9 mouse cellular contexts compared by ENCODE assay signal in the genomic region with DNA sequence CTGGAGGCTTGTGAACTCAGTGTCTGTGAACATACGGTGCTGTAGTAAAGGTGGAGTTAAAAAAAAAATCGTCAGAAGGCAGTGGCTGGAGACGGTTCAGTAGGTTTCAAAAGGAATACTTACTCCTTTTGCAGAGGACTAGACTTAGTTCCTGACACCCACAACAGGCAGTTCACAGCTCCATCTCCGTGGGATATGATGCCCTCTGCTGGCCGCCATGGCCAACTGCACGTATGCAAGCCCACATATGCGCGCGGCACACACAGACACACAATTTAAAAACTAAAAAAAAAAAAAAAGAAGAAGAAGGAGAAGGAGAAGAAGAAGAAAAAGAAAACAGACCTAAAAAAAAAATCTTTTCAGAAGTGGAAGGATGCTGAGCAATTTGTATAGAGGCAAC. TPM values are rescaled to one million over a fixed set of nuclear protein-coding genes. Genes with fewer than 3 reads are reported as not detected.
DNase-seq lines count a peak whose midpoint lies in the region; ATAC-seq and TF ChIP-seq lines count a peak whose summit lies in the region.
"Had no signal": no experiment of that assay in that cellular context is flagged by ENCODE, and none has a peak within 500 bp of the region (broad histone marks: within the 10 kb centered on the region; RNA-seq: fewer than 3 reads in every experiment).

No protein-coding gene starts in this region.

- WGBS in forebrain, embryonic 10.5 days: 51% methylated on average over 9 of the region's 9 CpGs
- 48% methylated on average over 9 of the region's 9 CpGs for WGBS in forebrain, embryonic 15.5 days
- 45% methylated on average over 9 of the region's 9 CpGs for WGBS in kidney, postnatal 0 days

- H3K27me3 ChIP-seq in forebrain, embryonic 10.5 days (ENCODE audit: poor library complexity, severe bottlenecking): no peaks in the 10 kb centered on the region; the same call in 1 of the 2 replicates
- no peaks in the 10 kb centered on the region for H3K27me3 ChIP-seq in forebrain, embryonic 15.5 days
- no peaks in the 10 kb centered on the region for H3K27me3 ChIP-seq in C2C12 (ENCODE audit: control insufficient read depth, insufficient read depth, insufficient read length)
- H3K27me3 ChIP-seq in kidney, postnatal 0 days (ENCODE audit: insufficient read depth, low read length): no peaks in the 10 kb centered on the region
- H3K27me3 ChIP-seq: Patski had no signal

- no peak overlapping the region for H3K27ac ChIP-seq in forebrain, embryonic 10.5 days
- no peak overlapping the region for H3K27ac ChIP-seq in forebrain, embryonic 15.5 days (replicated peaks)
- H3K27ac ChIP-seq in kidney, postnatal 0 days: no peak overlapping the region

- H3K4me1 ChIP-seq in forebrain, embryonic 10.5 days: peaks cover 14% of the 10 kb centered on the region; the same call in 1 of the 2 replicates
- H3K4me1 ChIP-seq in forebrain, embryonic 15.5 days: no peaks in the 10 kb centered on the region
- no peaks in the 10 kb centered on the region for H3K4me1 ChIP-seq in kidney, postnatal 0 days (replicated peaks; ENCODE audit: insufficient read depth, low read length)

- H3K4me2 ChIP-seq in forebrain, embryonic 15.5 days (replicated peaks): no peak overlapping the region
- H3K4me2 ChIP-seq in kidney, postnatal 0 days (ENCODE audit: low read length): no peak overlapping the region; the same call in 1 of the 2 replicates

- TF ChIP-seq CTCF in C2C12 (IDR thresholded peaks at IDR 0.05; ENCODE audit: control insufficient read depth, insufficient read depth, insufficient read length): peak; percentile 27
- peak; percentile 69 for TF ChIP-seq CTCF in kidney, postnatal 0 days (IDR thresholded peaks at IDR 0.05; ENCODE audit: low read depth)

- no peaks in the 10 kb centered on the region for H3K79me2 ChIP-seq in C2C12 (ENCODE audit: control insufficient read depth, insufficient read depth)

- no peak overlapping the region for H3ac ChIP-seq in C2C12 (ENCODE audit: control insufficient read depth, insufficient read length, low read depth)

- no peaks in the 10 kb centered on the region for H3K36me3 ChIP-seq in forebrain, embryonic 10.5 days (replicated peaks)
- H3K36me3 ChIP-seq in forebrain, embryonic 15.5 days: no peaks in the 10 kb centered on the region
- no peaks in the 10 kb centered on the region for H3K36me3 ChIP-seq in C2C12 (ENCODE audit: control insufficient read depth, insufficient read depth)
- no peaks in the 10 kb centered on the region for H3K36me3 ChIP-seq in kidney, postnatal 0 days (ENCODE audit: insufficient read depth, low read length)

- H3K9ac ChIP-seq in forebrain, embryonic 15.5 days (replicated peaks): no peak overlapping the region
- H3K9ac ChIP-seq in kidney, postnatal 0 days (ENCODE audit: low read depth, low read length): no peak overlapping the region

- no peaks in the 10 kb centered on the region for H3K79me3 ChIP-seq in C2C12 (ENCODE audit: low read depth)

- H3K4me3 ChIP-seq in forebrain, embryonic 10.5 days: no peak overlapping the region
- no peak overlapping the region for H3K4me3 ChIP-seq in forebrain, embryonic 15.5 days
- no peak overlapping the region for H3K4me3 ChIP-seq in C2C12 (ENCODE audit: insufficient read depth, poor library complexity, severe bottlenecking)
- no peak overlapping the region for H3K4me3 ChIP-seq in kidney, postnatal 0 days (replicated peaks; ENCODE audit: low read depth, low read length)

- peak; percentile 39 for DNase-seq in forebrain, embryonic 10.5 days (ENCODE audit: extremely low spot score, low spot score)
- DNase-seq in cerebellum, adult 11-12 months: peak; percentile 29
- DNase-seq in kidney, postnatal 0 days (ENCODE audit: low spot score): no peak
- DNase-seq in testis, postnatal 14 days (ENCODE audit: low spot score): peak; percentile 52

- ATAC-seq in forebrain, embryonic 15.5 days (replicated peaks): no peak
- no peak for ATAC-seq in kidney, postnatal 0 days (replicated peaks; ENCODE audit: low FRiP score, low read depth)
- ATAC-seq in megakaryocyte, adult 5-6 weeks (ENCODE audit: poor library complexity, severe bottlenecking): peak; percentile 68
- ATAC-seq in inflammation-experienced regulatory T-cells, adult 6 months: no peak
- ATAC-seq: Patski had no signal

- H3K9me3 ChIP-seq in forebrain, embryonic 10.5 days: no peaks in the 10 kb centered on the region
- no peaks in the 10 kb centered on the region for H3K9me3 ChIP-seq in forebrain, embryonic 15.5 days
- H3K9me3 ChIP-seq in kidney, postnatal 0 days (replicated peaks; ENCODE audit: low read length): no peaks in the 10 kb centered on the region

TF ChIP-seq in C2C12, 6 proteins besides CTCF, POLR2A, EP300 and RAD21:
- no peak for TF ChIP-seq USF1 (IDR thresholded peaks at IDR 0.05; ENCODE audit: low read depth)
- no peak for TF ChIP-seq CEBPB (IDR thresholded peaks at IDR 0.05; ENCODE audit: low read depth)
- TF ChIP-seq MYOD1 (IDR thresholded peaks at IDR 0.05; ENCODE audit: control insufficient read depth, insufficient read length, low read depth): no peak
- TF ChIP-seq MYOG (IDR thresholded peaks at IDR 0.05; ENCODE audit: control insufficient read depth, extremely low read depth, insufficient read length): no peak
- no peak for TF ChIP-seq FOSL1 (IDR thresholded peaks at IDR 0.05; ENCODE audit: insufficient read depth, low read length, poor library complexity, severe bottlenecking)
- no peak for TF ChIP-seq MAX (IDR thresholded peaks at IDR 0.05)

RNA-seq across cellular contexts. Expression of a gene that starts 34.5 kb away (rescaled TPM):
- 3.3 and 4.3 TPM in 2 replicates for polyA plus RNA-seq in forebrain, embryonic 10.5 days (2016; fragmentation: Nextera tagmentation; extraction: Ambion mirVana)
- polyA plus RNA-seq in forebrain, embryonic 15.5 days (2015; fragmentation: Nextera tagmentation; extraction: Ambion mirVana): 1.6 and 1.9 TPM in 2 replicates
- 3.7 TPM for polyA plus RNA-seq in C2C12 (2012; fragmentation: generic; extraction: Trizol)
- polyA plus RNA-seq in kidney, postnatal 0 days (2015; fragmentation: Nextera tagmentation; extraction: Ambion mirVana): 5.2 and 5.8 TPM in 2 replicates
- 1.3 and 1.4 TPM in 2 replicates for total RNA-seq in megakaryocyte, adult 5-6 weeks (2015)
- 1.2 and 1.5 TPM in 2 replicates for total RNA-seq in megakaryocyte, adult 5-6 weeks (2017)
- polyA plus RNA-seq in inflammation-experienced regulatory T-cells, adult 6 months (2017; shearing (Covaris generic)): 1 to 10 TPM in 1 of 3 experiments, not detected in 2; 1.0 TPM

RNA-seq across cellular contexts. Expression of a gene that starts 51.5 kb away (rescaled TPM):
- 0.30 and 0.50 TPM in 2 replicates for polyA plus RNA-seq in forebrain, embryonic 10.5 days (2016; fragmentation: Nextera tagmentation; extraction: Ambion mirVana)
- 0.43 and 0.60 TPM in 2 replicates for polyA plus RNA-seq in forebrain, embryonic 15.5 days (2015; fragmentation: Nextera tagmentation; extraction: Ambion mirVana)
- polyA plus RNA-seq in C2C12 (2012; fragmentation: generic; extraction: Trizol): 6.1 TPM
- 10.5 and 12.0 TPM in 2 replicates for polyA plus RNA-seq in kidney, postnatal 0 days (2015; fragmentation: Nextera tagmentation; extraction: Ambion mirVana)
- 4.8 and 5.1 TPM in 2 replicates for total RNA-seq in megakaryocyte, adult 5-6 weeks (2015)
- total RNA-seq in megakaryocyte, adult 5-6 weeks (2017): 5.8 and 9.1 TPM in 2 replicates
- polyA plus RNA-seq in inflammation-experienced regulatory T-cells, adult 6 months (2017; shearing (Covaris generic)): not detected
